Mouse (Mus musculus) embryonic facial prominence, embryonic 15.5 days (tissue): Measurements from ENCODE around the gene 2610301B20Rik. TPM values are rescaled to one million over a fixed set of nuclear protein-coding genes. Genes with fewer than 3 reads are reported as not detected.

Source experiments
- ATAC-seq: fragments of 200-750 bp; cut with Nextera tagmentation; 2 replicates; pipeline ENCODE4 v1.8.0; 2017; ENCODE audit warnings: low read depth, moderate TSS enrichment; ENCODE audit not compliant: insufficient number of reproducible peaks, low FRiP score, low TSS enrichment
- H3K27ac ChIP-seq: fragments of 300-500 bp; sonication (generic); replicated peaks from 2 replicates; pipeline ENCODE4 v1.5.1; 2015; ENCODE audit warnings: mild to moderate bottlenecking, inconsistent platforms
- H3K27me3 ChIP-seq: fragments of 300-500 bp; sonication (generic); 2 replicates; pipeline ENCODE4 v1.6.1; 2015; ENCODE audit warnings: inconsistent platforms
- H3K36me3 ChIP-seq: fragments of 300-500 bp; sonication (generic); 2 replicates; pipeline ENCODE4 v1.6.1; 2015; ENCODE audit warnings: mild to moderate bottlenecking, inconsistent platforms
- H3K4me1 ChIP-seq: fragments of 300-500 bp; sonication (generic); 2 replicates; pipeline ENCODE4 v1.6.1; 2015; ENCODE audit warnings: inconsistent platforms
- H3K4me2 ChIP-seq: fragments of 300-500 bp; sonication (generic); replicated peaks from 2 replicates; pipeline ENCODE4 v1.6.1; 2015; ENCODE audit warnings: mild to moderate bottlenecking, inconsistent platforms
- H3K4me3 ChIP-seq: fragments of 300-500 bp; sonication (generic); replicated peaks from 2 replicates; pipeline ENCODE4 v1.5.1; 2015; ENCODE audit warnings: mild to moderate bottlenecking, inconsistent platforms
- H3K9ac ChIP-seq: fragments of 300-500 bp; sonication (generic); 2 replicates; pipeline ENCODE4 v1.6.1; 2015; ENCODE audit warnings: inconsistent platforms
- H3K9me3 ChIP-seq: fragments of 300-500 bp; sonication (generic); replicated peaks from 2 replicates; pipeline ENCODE4 v1.6.1; 2016; ENCODE audit warnings: inconsistent platforms
- WGBS: fragments of 180-500 bp; shearing (Covaris S2); methylation state at CpG from one replicate; pipeline ENCODE4 v1.1.7; 2015; 5-methylcytosine and 5-hydroxymethylcytosine counted together
- microRNA-seq: library from miRNA; unstranded; fragments of <30 nt; microRNA quantifications from one replicate; pipeline ENCODE4, GENCODE M21; 2016; ENCODE audit warnings: borderline number of aligned reads
- polyA plus RNA-seq: library from polyadenylated mRNA; unstranded; fragments of >200 nt; fragmentation: Nextera tagmentation; extraction: Ambion mirVana; gene quantifications from 2 replicates; pipeline ENCODE4 v1.2.1, GENCODE M21; 2015

Gene 2610301B20Rik
- polyA plus RNA-seq, 1 experiment from 2014 or later: 39.3 TPM

DNA sequence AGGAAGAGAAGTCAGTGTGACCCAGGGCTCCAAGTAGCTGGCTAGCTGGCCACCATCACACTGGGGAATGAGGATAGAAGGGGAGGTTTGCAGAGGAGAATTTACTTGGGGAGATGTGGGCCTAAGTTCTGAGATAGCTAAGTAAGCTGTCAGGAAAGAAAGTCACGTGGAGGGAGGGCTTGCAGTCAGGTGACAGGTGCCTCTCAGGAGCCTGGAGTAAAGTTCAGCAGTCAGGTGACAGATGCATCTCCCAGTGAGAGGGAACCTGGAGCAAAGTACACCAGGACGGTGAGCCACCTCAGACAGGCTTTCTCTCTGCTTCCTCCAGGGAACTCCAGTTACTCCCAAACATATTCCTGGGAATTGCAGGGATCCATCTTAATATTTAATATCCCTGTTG lies 49.8 kb downstream of the 2610301B20Rik start:
- no peak overlapping the region for H3K4me2 ChIP-seq
- no peak for ATAC-seq
- H3K36me3 ChIP-seq: no peaks in the 10 kb centered on the region
- H3K27ac ChIP-seq: no peak overlapping the region
- 0 out of 2 replicates have a peak, but pooled peaks cover under 1% of the 10 kb centered on the region for H3K4me1 ChIP-seq
- H3K9me3 ChIP-seq: no peaks in the 10 kb centered on the region
- no peak overlapping the region for H3K9ac ChIP-seq
- no peak overlapping the region for H3K4me3 ChIP-seq
- WGBS: 79% methylated on average over 2 of the region's 2 CpGs
- H3K27me3 ChIP-seq: no peaks in the 10 kb centered on the region

DNA sequence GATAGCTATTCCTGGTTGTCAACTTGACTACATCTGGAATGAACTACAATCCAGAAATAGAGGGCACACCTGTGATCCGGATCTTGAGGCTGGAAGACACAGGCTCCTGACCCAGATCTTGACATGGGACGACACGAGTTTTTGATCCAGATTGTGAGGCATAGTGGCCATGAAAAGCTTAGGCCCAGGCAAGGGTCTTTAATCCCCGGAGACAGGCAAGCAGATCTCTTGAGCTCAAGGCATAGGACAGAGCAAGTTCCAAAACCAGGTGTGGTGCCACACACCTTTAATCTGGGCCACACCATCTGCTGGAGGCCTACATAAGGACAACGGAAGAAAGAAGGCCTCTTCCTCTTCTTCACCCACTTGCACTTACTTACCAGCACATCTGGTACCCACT lies 50.2 kb downstream of the 2610301B20Rik start:
- H3K27me3 ChIP-seq: no peaks in the 10 kb centered on the region
- H3K9me3 ChIP-seq: no peaks in the 10 kb centered on the region
- no peak overlapping the region for H3K4me3 ChIP-seq
- WGBS: 86% methylated on average over 5 of the region's 5 CpGs
- ATAC-seq: no peak
- no peak overlapping the region for H3K9ac ChIP-seq
- no peak overlapping the region for H3K27ac ChIP-seq
- no peaks in the 10 kb centered on the region for H3K36me3 ChIP-seq
- H3K4me2 ChIP-seq: no peak overlapping the region
- no peaks in the 10 kb centered on the region for H3K4me1 ChIP-seq

DNA sequence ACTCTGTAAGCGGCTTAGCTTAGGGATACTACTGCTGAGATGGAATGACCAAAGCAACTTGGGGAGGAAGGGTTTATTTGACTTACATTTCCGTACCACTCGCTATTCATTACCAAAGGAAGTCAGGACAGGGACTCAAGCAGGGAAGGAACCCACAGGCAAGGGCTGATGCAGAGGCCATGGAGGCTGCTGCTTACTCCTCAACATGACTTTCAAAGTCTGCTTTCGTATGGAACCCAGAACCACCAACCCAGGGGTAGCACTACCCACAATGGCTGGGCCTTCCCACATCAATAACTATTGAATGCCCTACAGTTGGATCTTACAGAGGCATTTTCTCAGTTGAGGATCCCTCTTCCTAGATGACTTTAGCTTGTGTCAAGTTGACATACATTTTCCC lies 52.1 kb downstream of the 2610301B20Rik start:
- H3K9me3 ChIP-seq: no peaks in the 10 kb centered on the region
- no peaks in the 10 kb centered on the region for H3K4me1 ChIP-seq
- no peaks in the 10 kb centered on the region for H3K27me3 ChIP-seq
- H3K9ac ChIP-seq: no peak overlapping the region
- no peak overlapping the region for H3K4me3 ChIP-seq
- H3K36me3 ChIP-seq: no peaks in the 10 kb centered on the region
- no peak overlapping the region for H3K4me2 ChIP-seq
- no peak overlapping the region for H3K27ac ChIP-seq
- ATAC-seq: no peak
- 92% methylated on average over 4 of the region's 4 CpGs for WGBS

DNA sequence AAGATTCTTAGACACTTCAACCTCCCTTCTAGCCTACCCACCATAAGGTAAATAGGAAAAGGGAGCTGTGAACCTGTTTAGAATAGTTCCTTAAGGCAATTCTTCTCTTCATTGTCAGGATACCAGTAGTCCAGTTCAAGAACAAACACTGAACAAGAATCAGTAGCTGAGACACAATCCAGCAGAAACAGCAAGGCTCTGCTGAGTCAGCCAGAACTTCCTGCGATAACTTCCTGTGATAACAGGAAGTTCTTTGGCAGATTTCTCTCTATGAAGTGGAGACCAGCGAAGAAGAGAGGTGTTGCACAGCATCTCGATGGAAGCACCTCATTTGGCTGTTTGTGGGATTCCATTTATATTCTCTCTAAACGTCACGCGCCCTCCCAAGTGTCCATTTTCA lies 53.9 kb downstream of the 2610301B20Rik start:
- no peak overlapping the region for H3K9ac ChIP-seq
- no peaks in the 10 kb centered on the region for H3K9me3 ChIP-seq
- no peaks in the 10 kb centered on the region for H3K36me3 ChIP-seq
- H3K4me1 ChIP-seq: no peaks in the 10 kb centered on the region
- H3K4me3 ChIP-seq: no peak overlapping the region
- no peak overlapping the region for H3K4me2 ChIP-seq
- H3K27ac ChIP-seq: no peak overlapping the region
- WGBS: 87% methylated on average over 6 of the region's 6 CpGs
- ATAC-seq: no peak
- no peaks in the 10 kb centered on the region for H3K27me3 ChIP-seq

DNA sequence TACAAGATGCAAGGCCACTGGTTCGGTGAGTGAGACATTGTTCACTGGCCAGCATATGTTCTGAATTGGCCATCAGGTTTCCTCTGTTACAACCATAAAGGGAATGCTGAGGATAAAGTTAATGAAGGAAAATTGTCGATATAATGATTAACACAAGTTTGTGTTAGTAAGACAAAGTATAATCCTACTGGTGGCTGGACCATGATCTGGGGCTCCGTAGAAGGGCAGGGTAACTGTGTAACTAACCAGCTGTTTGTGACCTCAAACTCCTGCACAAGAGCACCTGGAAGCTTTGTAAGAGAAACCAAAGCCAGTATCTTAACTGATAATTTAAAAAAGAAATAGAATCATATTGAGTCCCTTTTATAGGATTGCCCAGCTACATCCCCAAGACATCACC lies 55.4 kb downstream of the 2610301B20Rik start:
- no peak for ATAC-seq
- Histone ChIP-seq H3K4me2 (no peak overlapping the region), H3K36me3 (no peaks in the 10 kb centered on the region), H3K9ac (no peak overlapping the region), H3K9me3 (no peaks in the 10 kb centered on the region), H3K4me3 (no peak overlapping the region), H3K27ac (no peak overlapping the region), H3K4me1 (no peaks in the 10 kb centered on the region), H3K27me3 (no peaks in the 10 kb centered on the region)
- 69% methylated on average over 3 of the region's 3 CpGs for WGBS

DNA sequence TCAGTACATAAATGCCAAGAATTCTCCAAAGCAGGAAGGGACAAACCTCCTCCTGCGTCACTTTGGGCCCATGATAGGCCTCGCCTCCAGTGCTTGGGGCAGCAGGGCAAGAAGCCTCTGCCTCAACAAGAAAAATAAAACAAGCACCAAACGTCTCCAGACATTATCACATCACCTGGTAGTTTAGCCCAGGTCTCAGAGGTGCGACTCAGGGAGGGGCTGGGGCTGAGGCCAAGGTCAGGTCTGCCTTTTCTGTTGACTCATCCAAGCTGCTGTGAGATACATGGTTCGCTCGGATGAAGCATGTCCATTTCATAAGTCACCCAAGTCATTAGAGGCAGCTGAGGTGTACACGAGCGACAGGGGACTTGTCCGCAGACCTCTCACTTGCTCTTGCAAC lies 56.7 kb downstream of the 2610301B20Rik start:
- WGBS: 82% methylated on average over 9 of the region's 9 CpGs
- H3K27ac ChIP-seq: no peak overlapping the region
- no peak overlapping the region for H3K4me2 ChIP-seq
- no peaks in the 10 kb centered on the region for H3K9me3 ChIP-seq
- no peaks in the 10 kb centered on the region for H3K36me3 ChIP-seq
- H3K9ac ChIP-seq: no peak overlapping the region
- no peaks in the 10 kb centered on the region for H3K27me3 ChIP-seq
- no peak for ATAC-seq
- no peaks in the 10 kb centered on the region for H3K4me1 ChIP-seq
- no peak overlapping the region for H3K4me3 ChIP-seq

DNA sequence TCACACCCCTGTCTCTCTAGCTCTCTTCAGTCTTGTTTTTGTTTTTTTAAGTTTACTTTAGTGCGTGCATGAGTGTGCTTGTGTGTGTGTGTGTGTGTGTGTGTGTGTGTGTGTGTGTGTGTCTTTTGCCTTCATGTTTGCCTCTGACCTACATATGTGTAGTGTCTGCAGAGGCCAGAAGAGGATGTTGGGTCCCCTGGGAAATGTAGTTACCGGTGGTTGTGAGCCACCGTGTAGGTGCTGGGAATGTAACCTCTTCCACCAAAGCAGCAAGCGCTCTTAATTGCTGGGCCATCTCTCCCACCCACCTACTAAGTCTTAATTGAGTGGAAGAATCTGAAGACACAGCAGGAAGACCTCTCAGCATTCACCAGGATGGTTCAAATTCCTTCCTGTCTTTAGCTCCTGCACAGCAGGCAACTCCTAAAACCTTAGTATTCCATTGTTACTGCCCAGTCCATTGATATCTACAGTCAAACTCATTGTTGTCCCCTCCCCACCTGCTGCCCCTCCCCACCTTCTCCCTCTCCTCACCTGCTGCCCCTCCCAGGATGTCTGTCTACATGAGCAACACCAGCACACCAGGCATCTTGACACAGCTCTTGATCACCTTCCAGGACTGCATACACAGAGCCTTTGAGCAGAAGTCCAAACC lies 57.9 kb downstream of the 2610301B20Rik start:
- Histone ChIP-seq H3K4me2 (no peak overlapping the region), H3K4me3 (no peak overlapping the region), H3K4me1 (no peaks in the 10 kb centered on the region), H3K36me3 (no peaks in the 10 kb centered on the region), H3K9me3 (no peaks in the 10 kb centered on the region), H3K27me3 (no peaks in the 10 kb centered on the region), H3K27ac (no peak overlapping the region), H3K9ac (no peak overlapping the region)
- ATAC-seq: no peak
- 28% methylated on average over 4 of the region's 4 CpGs for WGBS

DNA sequence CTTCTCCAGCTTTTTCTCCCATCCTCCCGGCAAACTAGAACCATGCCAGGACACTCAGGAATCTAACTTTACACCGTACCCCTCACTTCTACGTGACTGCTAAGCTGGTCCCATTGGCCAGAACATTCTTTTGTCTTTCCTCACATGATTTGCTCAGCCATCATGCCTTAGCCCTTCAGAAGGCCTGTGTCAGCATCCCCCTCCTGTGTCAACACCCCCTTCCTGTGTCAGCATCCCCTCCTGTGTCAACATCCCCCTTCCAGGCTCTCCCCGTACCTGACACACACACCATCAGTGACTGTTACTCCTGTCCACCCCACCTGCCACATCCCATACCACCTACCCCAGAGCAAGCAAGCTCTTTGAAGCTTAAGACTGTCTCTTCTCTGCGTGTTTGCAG lies 58.5 kb downstream of the 2610301B20Rik start:
- Histone ChIP-seq H3K27me3 (no peaks in the 10 kb centered on the region), H3K4me3 (no peak overlapping the region), H3K9me3 (no peaks in the 10 kb centered on the region), H3K4me2 (no peak overlapping the region), H3K36me3 (no peaks in the 10 kb centered on the region), H3K9ac (no peak overlapping the region), H3K4me1 (no peaks in the 10 kb centered on the region), H3K27ac (no peak overlapping the region)
- 67% methylated on average over 5 of the region's 5 CpGs for WGBS
- ATAC-seq: no peak

DNA sequence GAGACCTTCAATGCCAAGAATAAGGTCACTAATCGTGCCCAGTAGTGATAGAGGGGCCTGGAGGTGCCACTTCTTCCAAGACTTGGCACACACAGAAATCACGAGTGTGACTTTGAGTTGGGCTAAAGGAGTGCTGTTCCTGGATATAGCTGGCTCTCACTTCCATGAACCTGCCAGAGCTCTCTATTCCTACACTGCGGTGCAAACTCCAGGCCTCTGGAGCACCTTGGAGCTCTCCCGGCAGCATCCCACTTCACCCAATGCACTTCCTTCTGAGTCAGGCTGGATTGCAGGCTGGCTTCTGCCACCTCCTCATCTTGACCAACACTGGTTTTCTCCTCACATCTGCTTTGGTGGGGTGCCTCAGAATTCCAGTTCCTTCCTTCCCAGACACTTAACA lies 62.5 kb downstream of the 2610301B20Rik start:
- ATAC-seq: no peak
- 75% methylated on average over 4 of the region's 4 CpGs for WGBS
- Histone ChIP-seq H3K9ac (no peak overlapping the region), H3K4me3 (no peak overlapping the region), H3K4me2 (no peak overlapping the region), H3K9me3 (no peaks in the 10 kb centered on the region), H3K27ac (no peak overlapping the region), H3K27me3 (no peaks in the 10 kb centered on the region), H3K4me1 (no peaks in the 10 kb centered on the region), H3K36me3 (no peaks in the 10 kb centered on the region)

Small RNAs within 50 kb of the gene (microRNA-seq; reads per million reads assigned to microRNA genes)
- gene Mir3471-1: not detected
- 2.8 reads per million, percentile 11 among the genes with 10 or more reads in this experiment for gene n-TSaga9
